Comparison of ENCODE assay signal across 18 mouse cellular contexts in genomic region chr10:89522481-89522880, GRCm38 (mm10). TPM values are rescaled to one million over a fixed set of nuclear protein-coding genes. Genes with fewer than 3 reads are reported as not detected.
DNase-seq lines count a peak whose midpoint lies in the region; ATAC-seq lines count a peak whose summit lies in the region.
"Had no signal": no experiment of that assay in that cellular context is flagged by ENCODE, and none has a peak within 500 bp of the region (broad histone marks: within the 10 kb centered on the region; RNA-seq: fewer than 3 reads in every experiment).

No protein-coding gene starts in this region.

- peak overlapping the region; percentile 75 for H3K27ac ChIP-seq in heart, embryonic 13.5 days (replicated peaks)
- no peak overlapping the region for H3K27ac ChIP-seq in lung, embryonic 16.5 days (ENCODE audit: low read length)
- H3K27ac ChIP-seq: limb, embryonic 15.5 days had no signal

- H3K9ac ChIP-seq in heart, embryonic 13.5 days = no peak overlapping the region
- H3K9ac ChIP-seq in lung, embryonic 16.5 days (ENCODE audit: low read length) = no peak overlapping the region
- H3K9ac ChIP-seq: limb, embryonic 15.5 days had no signal

- ATAC-seq in heart, embryonic 13.5 days (ENCODE audit: extremely low read depth, insufficient number of reproducible peaks, low FRiP score, low TSS enrichment) = no peak
- peak; percentile 77 for ATAC-seq in lung, embryonic 16.5 days (ENCODE audit: low read depth)
- ATAC-seq: hindbrain, embryonic 16.5 days had no signal

- H3K9me3 ChIP-seq in heart, embryonic 13.5 days = no peaks in the 10 kb centered on the region
- H3K9me3 ChIP-seq in lung, embryonic 16.5 days (ENCODE audit: control insufficient read depth, low read length) = no peaks in the 10 kb centered on the region
- H3K9me3 ChIP-seq: limb, embryonic 15.5 days had no signal

- no peaks in the 10 kb centered on the region for H3K36me3 ChIP-seq in heart, embryonic 13.5 days
- H3K36me3 ChIP-seq in lung, embryonic 16.5 days (ENCODE audit: control insufficient read depth, insufficient read depth, low read length) = no peaks in the 10 kb centered on the region
- H3K36me3 ChIP-seq: limb, embryonic 15.5 days had no signal

- H3K4me1 ChIP-seq in heart, embryonic 13.5 days = peaks cover 31% of the 10 kb centered on the region
- peaks cover 5% of the 10 kb centered on the region for H3K4me1 ChIP-seq in lung, embryonic 16.5 days (replicated peaks; ENCODE audit: control insufficient read depth, insufficient read depth, low read length)
- H3K4me1 ChIP-seq: limb, embryonic 15.5 days had no signal

- no peaks in the 10 kb centered on the region for H3K27me3 ChIP-seq in heart, embryonic 13.5 days (replicated peaks)
- H3K27me3 ChIP-seq in lung, embryonic 16.5 days (ENCODE audit: control insufficient read depth, insufficient read depth, low read depth, low read length) = no peaks in the 10 kb centered on the region
- H3K27me3 ChIP-seq: limb, embryonic 15.5 days had no signal

- intact Hi-C loops in heart, postnatal 14 days (cut with DNase I) = no loop called here

- no peak for DNase-seq in heart, postnatal 14 days
- peak; percentile 58 for DNase-seq in kidney, adult 9 months
- no peak for DNase-seq in kidney, postnatal 4 days
- DNase-seq in lung, postnatal 25 days (ENCODE audit: low spot score) = no peak
- DNase-seq in layer of hippocampus, postnatal 14 days (ENCODE audit: low spot score in 2 of 2) = no peak
- DNase-seq: adrenal gland, adult 2 months; cerebellum, postnatal 10 days; heart, adult 18-20 months; layer of hippocampus, postnatal 36 days; midbrain, embryonic 14.5 days; right cerebral cortex, postnatal 4 days had no signal

- peak overlapping the region; percentile 27 for H3K4me2 ChIP-seq in heart, embryonic 13.5 days
- H3K4me2 ChIP-seq in lung, embryonic 16.5 days (ENCODE audit: low read depth, low read length) = no peak overlapping the region
- H3K4me2 ChIP-seq: limb, embryonic 15.5 days had no signal

- no peak overlapping the region for H3K4me3 ChIP-seq in heart, embryonic 13.5 days
- H3K4me3 ChIP-seq in lung, embryonic 16.5 days (ENCODE audit: low read length) = no peak overlapping the region
- H3K4me3 ChIP-seq: limb, embryonic 15.5 days had no signal

- WGBS in heart, embryonic 13.5 days = 38% methylated on average over 7 of the region's 7 CpGs
- 44% methylated on average over 7 of the region's 7 CpGs for WGBS in lung, embryonic 16.5 days

RNA-seq across cellular contexts. Expression of gene Nr1h4, which starts 10.9 kb away (rescaled TPM):
- polyA plus RNA-seq in heart, embryonic 13.5 days (2015; fragmentation: Nextera tagmentation; extraction: Ambion mirVana) = 1.2 TPM in 2 replicates
- under 1 TPM; 0.51 to 0.53 TPM for total RNA-seq in heart, postnatal 14 days (2021)
- 0.16 TPM in 1 of 2 replicates, not detected in the other for polyA plus RNA-seq in lung, embryonic 16.5 days (2015; fragmentation: Nextera tagmentation; extraction: Ambion mirVana)
- under 1 TPM in 1 of 2 experiments, not detected in 1; 0.32 TPM for total RNA-seq in layer of hippocampus, postnatal 14 days (2021)
- total RNA-seq: megakaryocyte progenitor cell, adult 5-6 weeks; neutrophil, adult 5-6 weeks had no signal
- polyA plus RNA-seq: embryonic facial prominence, embryonic 14.5 days; midbrain, embryonic 14.5 days had no signal
